Mouse (Mus musculus): ENCODE data around the gene Hist2h2aa2.

Hist2h2aa2 gene

DNA sequence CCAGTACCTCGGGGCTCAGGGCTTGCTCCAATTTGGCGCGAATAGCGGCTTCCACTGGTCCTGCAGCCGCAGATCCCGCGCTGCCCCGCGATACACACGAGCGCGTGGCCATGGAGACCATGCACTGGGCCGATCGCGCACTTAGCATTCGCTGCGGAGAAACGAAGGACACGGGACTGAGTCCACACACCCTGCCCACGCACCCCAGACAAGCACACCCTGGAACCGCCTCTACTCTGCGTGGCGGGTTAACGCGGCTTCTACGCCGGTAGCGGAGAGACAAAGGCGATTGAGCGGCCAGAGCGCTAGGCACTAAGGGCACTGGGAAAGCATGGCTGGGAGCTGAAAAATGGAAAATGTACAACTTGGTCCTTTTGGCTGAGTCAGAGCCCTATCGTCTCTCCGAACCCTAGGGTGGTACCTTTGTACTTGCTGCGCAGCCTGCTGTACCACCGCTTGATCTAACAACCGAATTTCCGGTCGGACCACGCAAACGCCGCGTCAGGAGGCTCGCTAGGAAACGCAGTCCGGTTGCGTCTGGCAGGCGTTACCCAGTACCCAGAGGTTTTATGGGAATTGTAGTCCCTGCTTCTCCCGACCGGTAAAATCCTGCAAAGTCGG lies 42.8 kb downstream of the Hist2h2aa2 start:
- DNase-seq (ENCODE audit: low spot score), result peak; percentile 76

- DNase-seq (ENCODE audit: low spot score), result no peak
Measured at GRCm38 (mm10) chr3:96196437-96197128, 43.5 kb downstream of the Hist2h2aa2 start.

DNA sequence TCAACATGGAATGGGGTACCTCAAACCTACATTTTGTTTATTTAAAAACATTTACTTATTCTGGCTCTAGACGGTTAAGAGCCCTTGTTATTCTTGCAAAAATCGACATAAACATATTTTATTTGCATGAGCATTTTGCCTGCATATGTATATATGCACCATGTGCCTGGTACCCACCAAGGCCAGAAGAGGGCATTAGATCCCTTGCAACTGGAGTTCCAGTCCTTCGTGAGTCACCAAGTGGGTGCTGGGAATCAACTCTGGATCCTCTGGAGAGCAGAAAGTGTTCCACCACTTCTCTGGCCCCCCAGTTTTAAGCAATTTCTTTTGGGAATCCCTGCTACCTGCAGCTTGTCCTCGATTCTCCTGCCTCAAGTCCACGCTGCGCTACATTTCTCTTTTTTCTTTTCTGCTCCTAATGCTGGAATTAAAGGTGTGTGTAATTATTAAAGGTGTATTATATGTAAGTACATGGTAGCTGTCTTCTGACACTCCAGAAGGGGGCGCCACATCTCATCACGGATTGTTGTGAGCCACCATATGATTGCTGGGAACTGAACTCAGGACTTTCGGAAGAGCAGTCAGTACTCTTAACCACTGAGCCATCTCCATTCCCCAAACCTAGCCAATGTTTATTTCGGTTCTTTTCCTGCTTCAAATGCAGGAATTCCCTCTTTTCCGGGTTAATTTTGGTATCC lies 44.3 kb downstream of the Hist2h2aa2 start:
- DNase-seq (ENCODE audit: low spot score), result no peak

GRCm38 (mm10) chr3:96194966-96195365 lies 45.1 kb downstream of the Hist2h2aa2 start:
- DNase-seq (ENCODE audit: low spot score), result no peak

DNA sequence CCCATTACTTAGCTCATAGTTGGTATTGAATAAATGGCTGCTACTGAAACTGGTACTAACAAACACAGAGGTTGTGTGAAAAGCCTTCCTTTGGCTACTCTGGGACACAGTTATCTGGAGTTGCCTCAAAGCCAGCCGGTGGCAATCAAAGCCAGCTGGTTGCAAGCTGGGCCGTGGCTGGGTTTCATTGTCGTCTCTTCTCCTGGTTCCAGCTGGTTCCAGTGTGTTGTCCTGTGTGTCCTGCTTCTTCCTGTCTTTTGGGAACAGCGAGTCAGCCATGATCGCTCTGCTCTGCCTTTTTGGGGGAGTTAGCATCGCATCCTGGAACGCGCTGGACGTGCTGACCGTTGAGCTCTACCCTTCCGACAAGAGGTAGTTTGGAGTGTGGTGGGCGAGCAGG lies 47.1 kb downstream of the Hist2h2aa2 start:
- DNase-seq (ENCODE audit: low spot score), result no peak
